12 mouse cellular contexts compared by ENCODE assay signal in genomic region chr10:122819808-122820207, GRCm38 (mm10).
"Had no signal": no experiment of that assay in that cellular context is flagged by ENCODE, and none has a peak within 500 bp of the region (broad histone marks: within the 10 kb centered on the region; RNA-seq: fewer than 3 reads in every experiment).

No protein-coding gene starts in this region.

- DNase-seq: retina, postnatal 1 day; right cerebral cortex, adult 18-20 months; right cerebral cortex, postnatal 14 days; right cerebral cortex, postnatal 25 days; right cerebral cortex, postnatal 4 days; spleen, adult 18-20 months; thymus, adult 18-20 months; thymus, adult 2 months; thymus, postnatal 14 days; thymus, postnatal 25 days; thymus, postnatal 36 days; thymus, postnatal 4 days had no signal
